Mouse (Mus musculus) embryonic facial prominence, embryonic 11.5 days (tissue): ENCODE results near the gene Them7. TPM values are rescaled to one million over a fixed set of nuclear protein-coding genes. Genes with fewer than 3 reads are reported as not detected.
A peak's percentile ranks its signal among the peaks of the same experiment; 100 is the strongest.

Experiments
- ATAC-seq: fragments of 200-750 bp; cut with Nextera tagmentation; replicated peaks from 2 replicates; pipeline ENCODE4 v1.8.0; 2017; ENCODE audit warnings: low read depth; ENCODE audit not compliant: insufficient number of reproducible peaks, low FRiP score, low TSS enrichment
- DNase-seq: peaks from one replicate; pipeline ENCODE4 v3.0.0-alpha.2; 2015; ENCODE audit warnings: low spot score
- H3K27ac ChIP-seq: fragments of 300-500 bp; sonication (generic); replicated peaks from 2 replicates; pipeline ENCODE4 v1.5.1; 2014; ENCODE audit warnings: mild to moderate bottlenecking, low read depth, low read length, control low read depth
- H3K27me3 ChIP-seq: fragments of 300-500 bp; sonication (generic); 2 replicates; pipeline ENCODE4 v1.6.1; 2014; ENCODE audit warnings: mild to moderate bottlenecking, low read length, moderate library complexity, mixed read lengths; ENCODE audit not compliant: control insufficient read depth, insufficient read depth
- H3K36me3 ChIP-seq: fragments of 300-500 bp; sonication (generic); replicated peaks from 2 replicates; pipeline ENCODE4 v1.6.1; 2014; ENCODE audit warnings: low read depth, mild to moderate bottlenecking, low read length, moderate library complexity, mixed read lengths; ENCODE audit not compliant: control insufficient read depth, insufficient read depth
- H3K4me1 ChIP-seq: fragments of 300-500 bp; sonication (generic); 2 replicates; pipeline ENCODE4 v1.6.1; 2014; ENCODE audit warnings: low read length, mixed read lengths; ENCODE audit not compliant: control insufficient read depth, insufficient read depth
- H3K4me2 ChIP-seq: fragments of 300-500 bp; sonication (generic); 2 replicates; pipeline ENCODE4 v1.6.1; 2014; ENCODE audit warnings: low read depth, mild to moderate bottlenecking, control low read depth, low read length, moderate library complexity
- H3K4me3 ChIP-seq: fragments of 300-500 bp; sonication (generic); 2 replicates; pipeline ENCODE4 v1.5.1; 2014; ENCODE audit warnings: low read depth, low read length, control low read depth
- H3K9ac ChIP-seq: fragments of 300-500 bp; sonication (generic); replicated peaks from 2 replicates; pipeline ENCODE4 v1.6.1; 2014; ENCODE audit warnings: mild to moderate bottlenecking, control low read depth, low read length
- H3K9me3 ChIP-seq: fragments of 300-500 bp; sonication (generic); replicated peaks from 2 replicates; pipeline ENCODE4 v1.6.1; 2016; ENCODE audit warnings: mild to moderate bottlenecking, low read length, inconsistent platforms, mixed read lengths; ENCODE audit not compliant: control insufficient read depth
- WGBS: fragments of 180-500 bp; shearing (Covaris S2); extraction: QIAGEN DNeasy Blood & Tissue Kit; methylation state at CpG from one replicate; pipeline ENCODE4 v1.1.7; 2014; 5-methylcytosine and 5-hydroxymethylcytosine counted together
- polyA plus RNA-seq: library from polyadenylated mRNA; unstranded; fragments of >200 nt; fragmentation: Nextera tagmentation; extraction: Ambion mirVana; gene quantifications from 2 replicates; pipeline ENCODE4 v1.2.1, GENCODE M21; 2014

The Them7 gene
- polyA plus RNA-seq, 1 experiment from 2014 or later: 0.49 TPM

DNA sequence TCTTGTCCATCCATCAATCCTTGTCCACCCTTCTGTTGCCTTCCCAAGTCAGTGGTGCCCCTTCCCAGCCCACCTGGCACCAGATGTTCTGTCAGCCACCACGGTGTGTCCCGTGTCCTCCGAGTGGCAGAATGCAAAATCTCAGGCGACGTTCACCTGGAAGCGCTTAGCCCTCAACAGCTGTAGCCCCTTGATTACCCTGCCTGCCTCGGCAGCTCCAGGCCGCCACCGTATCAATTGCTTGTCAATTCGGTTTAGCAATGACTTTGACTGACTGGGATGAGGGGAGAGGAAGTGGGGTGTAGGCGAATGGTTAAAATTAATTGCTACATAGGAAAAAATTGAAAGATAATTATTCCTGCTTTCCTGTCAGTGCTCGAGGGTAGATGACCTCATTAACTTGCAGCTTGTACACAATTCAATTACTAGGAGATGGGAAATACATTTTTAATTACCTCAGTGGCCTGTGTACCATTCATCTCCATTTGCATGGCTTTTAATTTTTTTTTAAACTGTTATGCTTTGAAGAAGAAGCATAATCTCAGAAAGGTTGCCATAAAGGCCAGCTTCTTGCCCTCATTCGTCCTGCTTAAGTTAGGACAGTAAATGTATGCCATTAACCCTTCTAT is 93.5 kb downstream of the Them7 start:
- H3K4me2 ChIP-seq: no peak overlapping the region
- no peaks in the 10 kb centered on the region for H3K4me1 ChIP-seq
- H3K36me3 ChIP-seq: no peaks in the 10 kb centered on the region
- no peaks in the 10 kb centered on the region for H3K9me3 ChIP-seq
- H3K27ac ChIP-seq: no peak overlapping the region
- WGBS: 40% methylated on average over 13 of the region's 13 CpGs
- H3K9ac ChIP-seq: no peak overlapping the region
- ATAC-seq: 0 out of 2 replicates have a peak, but pooled peaks have one; percentile 44
- H3K27me3 ChIP-seq: no peaks in the 10 kb centered on the region; the same call in 1 of the 2 replicates
- H3K4me3 ChIP-seq: no peak overlapping the region
- peak; percentile 62 for DNase-seq

GRCm38 (mm10) chr2:105326067-105326466 is 101.9 kb downstream of the Them7 start:
- no peaks in the 10 kb centered on the region for H3K27me3 ChIP-seq

DNA sequence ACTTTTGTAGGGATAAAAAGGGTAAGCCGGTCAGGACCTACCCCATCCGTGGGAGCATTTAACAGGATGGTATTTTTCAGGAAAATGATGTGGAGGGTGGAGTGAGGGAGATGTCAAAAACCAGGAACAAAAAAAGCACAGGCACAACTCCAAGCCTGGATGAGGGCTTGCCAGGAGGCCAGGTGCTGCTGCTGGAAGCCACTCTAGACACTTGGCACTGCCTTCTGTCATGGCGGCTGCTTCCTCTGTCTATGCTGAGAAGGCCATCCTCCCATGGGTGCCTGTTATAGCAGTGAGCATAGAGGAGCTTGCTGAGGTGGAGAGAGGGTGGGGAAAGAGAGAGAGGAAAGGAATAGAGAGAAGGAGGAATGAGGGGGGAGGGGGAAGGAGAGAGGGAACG is 105.9 kb downstream of the Them7 start:
- DNase-seq (no peak), ATAC-seq (no peak)
- Histone ChIP-seq H3K27ac (no peak overlapping the region), H3K9ac (no peak overlapping the region), H3K4me3 (no peak overlapping the region), H3K27me3 (no peaks in the 10 kb centered on the region), H3K9me3 (no peaks in the 10 kb centered on the region), H3K4me2 (no peak overlapping the region), H3K4me1 (no peaks in the 10 kb centered on the region), H3K36me3 (no peaks in the 10 kb centered on the region)
- 79% methylated on average over 4 of the region's 4 CpGs for WGBS

More at GRCm38 (mm10) chr2:105326067-105326466, 101.9 kb downstream of the Them7 start:
- no peak overlapping the region for H3K4me3 ChIP-seq
- no peaks in the 10 kb centered on the region for H3K9me3 ChIP-seq
- DNase-seq (no peak), ATAC-seq (no peak)
- no peaks in the 10 kb centered on the region for H3K36me3 ChIP-seq
- H3K27ac ChIP-seq: no peak overlapping the region
- H3K4me1 ChIP-seq: no peaks in the 10 kb centered on the region
- 84% methylated on average over 5 of the region's 5 CpGs for WGBS
- no peak overlapping the region for H3K9ac ChIP-seq
- no peak overlapping the region for H3K4me2 ChIP-seq

DNA sequence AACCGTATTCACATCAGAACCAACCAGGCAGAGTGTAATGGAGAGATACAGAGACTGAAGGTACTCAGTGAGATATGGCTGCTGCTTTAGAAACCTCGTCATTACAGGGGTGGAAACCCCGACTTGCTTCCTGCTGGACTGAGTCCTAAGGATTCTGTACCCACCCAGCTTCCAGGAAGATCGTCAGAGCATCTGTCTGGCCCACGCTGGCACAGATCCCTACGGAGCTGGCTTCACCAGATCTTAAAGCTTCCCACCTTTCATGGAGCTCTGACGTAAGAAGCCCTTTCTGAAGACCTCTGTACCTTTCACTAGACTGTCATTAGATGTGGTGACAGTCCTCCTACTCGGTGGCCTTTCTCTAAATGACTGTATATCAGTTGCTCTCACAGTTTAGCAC is 109.0 kb downstream of the Them7 start:
- Histone ChIP-seq H3K27ac (no peak overlapping the region), H3K27me3 (no peaks in the 10 kb centered on the region), H3K9ac (no peak overlapping the region), H3K4me2 (no peak overlapping the region), H3K9me3 (no peaks in the 10 kb centered on the region), H3K4me1 (no peaks in the 10 kb centered on the region), H3K36me3 (no peaks in the 10 kb centered on the region), H3K4me3 (no peak overlapping the region)
- no peak for DNase-seq
- 73% methylated on average over 8 of the region's 8 CpGs for WGBS
- ATAC-seq: no peak

- 47% methylated on average over 10 of the region's 10 CpGs for WGBS
- no peaks in the 10 kb centered on the region for H3K4me1 ChIP-seq
Measured at GRCm38 (mm10) chr2:105333976-105334713, 110.0 kb downstream of the Them7 start.

GRCm38 (mm10) chr2:105335661-105336060 is 111.5 kb downstream of the Them7 start:
- WGBS: 81% methylated on average over 2 of the region's 2 CpGs
- ATAC-seq (no peak), DNase-seq (no peak)
- H3K27me3 ChIP-seq: no peaks in the 10 kb centered on the region
- H3K36me3 ChIP-seq: no peaks in the 10 kb centered on the region
- H3K9ac ChIP-seq: no peak overlapping the region
- no peak overlapping the region for H3K4me3 ChIP-seq
- H3K4me2 ChIP-seq: no peak overlapping the region
- H3K4me1 ChIP-seq: no peaks in the 10 kb centered on the region
- no peak overlapping the region for H3K27ac ChIP-seq
- H3K9me3 ChIP-seq: no peaks in the 10 kb centered on the region

More at GRCm38 (mm10) chr2:105333976-105334713, 110.0 kb downstream of the Them7 start:
- Histone ChIP-seq H3K9ac (no peak overlapping the region), H3K27ac (no peak overlapping the region), H3K4me3 (no peak overlapping the region), H3K36me3 (no peaks in the 10 kb centered on the region), H3K27me3 (no peaks in the 10 kb centered on the region), H3K9me3 (no peaks in the 10 kb centered on the region), H3K4me2 (no peak overlapping the region)
- peak; percentile 87 for DNase-seq
- ATAC-seq: peak; percentile 81

DNA sequence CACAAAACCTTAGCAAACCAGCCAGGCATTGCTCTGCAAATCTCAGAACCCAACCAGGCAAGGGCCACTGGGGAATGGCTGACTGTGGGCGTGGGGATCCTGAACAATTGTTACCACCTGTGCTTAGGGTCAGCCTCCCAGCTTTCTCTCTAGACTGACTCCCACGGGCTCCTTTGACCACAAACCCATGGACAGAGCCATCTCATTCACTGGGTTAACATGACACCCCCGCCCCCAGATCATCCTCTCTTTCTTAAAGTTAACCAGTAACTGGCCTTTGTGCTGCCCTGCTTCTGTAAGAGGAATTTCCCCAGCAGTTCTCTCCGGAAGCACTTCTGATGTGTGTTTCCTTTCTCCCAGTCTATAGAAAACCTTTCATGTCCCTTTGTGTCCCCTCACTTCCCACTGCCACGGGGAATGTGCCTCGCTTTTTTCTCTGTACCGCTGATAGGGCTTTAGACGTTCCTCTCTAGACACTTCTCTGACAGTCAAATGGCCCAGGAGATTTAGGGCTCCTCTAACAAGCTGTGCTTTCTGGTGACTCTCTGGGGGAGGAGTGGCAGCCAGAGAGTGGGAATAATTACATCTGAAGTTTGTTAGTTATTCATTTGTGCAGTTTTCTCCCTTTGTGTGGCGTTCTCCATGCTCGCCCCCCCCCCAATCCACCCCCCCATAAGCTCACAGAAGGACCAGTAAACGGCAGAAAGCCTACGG is 112.4 kb downstream of the Them7 start:
- ATAC-seq (no peak), DNase-seq (peak; percentile 21)
- no peak overlapping the region for H3K9ac ChIP-seq
- WGBS: 29% methylated on average over 12 of the region's 12 CpGs
- no peaks in the 10 kb centered on the region for H3K9me3 ChIP-seq
- no peak overlapping the region for H3K4me2 ChIP-seq
- H3K27me3 ChIP-seq: no peaks in the 10 kb centered on the region
- H3K27ac ChIP-seq: no peak overlapping the region
- no peaks in the 10 kb centered on the region for H3K4me1 ChIP-seq
- no peaks in the 10 kb centered on the region for H3K36me3 ChIP-seq
- H3K4me3 ChIP-seq: no peak overlapping the region
